Mouse (Mus musculus): Measurements from ENCODE around the gene Lgr5. TPM values are rescaled to one million over a fixed set of nuclear protein-coding genes. Genes with fewer than 3 reads are reported as not detected.

Gene Lgr5
- total RNA-seq, 2 experiments from 2014 or later, result 0.14 TPM; not detected in 1

DNA sequence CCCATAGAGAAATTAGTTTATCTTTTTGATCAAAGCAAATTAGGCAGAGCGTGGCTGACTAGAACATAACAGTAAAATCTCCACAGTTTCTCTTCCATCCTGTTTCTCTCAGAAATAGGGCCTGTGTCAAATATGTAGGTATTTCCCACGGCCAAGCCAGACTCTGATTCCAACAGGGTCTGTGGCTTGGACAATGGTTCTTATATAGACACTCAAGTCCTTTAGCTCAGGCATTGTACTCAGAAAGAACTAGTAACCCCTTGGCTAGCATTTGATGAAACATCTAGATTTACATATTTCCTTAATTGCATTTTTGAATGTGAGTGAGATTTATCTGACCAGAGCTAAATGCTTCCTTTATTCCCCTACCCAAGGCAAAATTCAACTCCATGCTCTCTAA, 17.0 kb downstream of the Lgr5 start:
- no peak for DNase-seq (ENCODE audit: low spot score)

DNA sequence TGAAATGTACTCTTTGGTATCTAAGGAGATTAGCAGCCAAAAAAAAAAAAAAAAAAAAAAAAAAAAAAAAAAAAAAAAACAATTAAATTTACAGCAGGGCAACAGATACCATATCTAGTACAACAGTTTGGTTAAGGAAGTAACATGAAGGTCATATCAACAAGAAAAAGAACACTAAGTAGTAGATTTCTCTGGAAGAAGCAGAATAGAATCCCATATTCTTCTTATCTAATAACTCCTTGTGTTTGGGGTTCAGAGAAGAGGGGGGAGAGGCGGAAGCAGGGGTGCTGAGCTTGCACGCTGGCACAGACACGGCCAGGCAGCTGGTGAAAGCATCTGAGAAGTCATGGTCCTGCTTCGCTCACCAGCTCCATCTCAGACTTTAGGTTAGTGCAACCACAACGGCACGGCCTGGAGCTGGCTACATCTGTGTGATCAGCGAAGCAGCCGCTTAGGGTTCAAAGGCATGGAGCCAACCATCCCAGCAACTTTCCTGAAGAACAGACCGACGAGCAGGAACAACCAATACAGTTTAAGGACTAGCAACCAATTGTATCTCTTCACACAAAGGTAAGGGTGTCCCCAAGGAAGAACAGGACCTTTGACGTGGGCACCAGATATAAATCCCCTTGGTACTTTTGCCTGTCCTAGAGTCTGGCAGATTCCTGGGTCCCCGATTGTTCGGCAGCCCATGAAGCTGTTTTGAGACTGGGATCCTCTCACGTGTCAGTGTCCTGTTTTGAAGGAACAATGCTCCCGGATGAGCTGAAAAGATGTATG, 17.7 kb downstream of the Lgr5 start, which contains the start of gene A930009A15Rik:
TSS of gene A930009A15Rik (plus strand) at position 275 of the 780 bp plus-strand sequence.
- no peak for DNase-seq (ENCODE audit: low spot score)

DNA sequence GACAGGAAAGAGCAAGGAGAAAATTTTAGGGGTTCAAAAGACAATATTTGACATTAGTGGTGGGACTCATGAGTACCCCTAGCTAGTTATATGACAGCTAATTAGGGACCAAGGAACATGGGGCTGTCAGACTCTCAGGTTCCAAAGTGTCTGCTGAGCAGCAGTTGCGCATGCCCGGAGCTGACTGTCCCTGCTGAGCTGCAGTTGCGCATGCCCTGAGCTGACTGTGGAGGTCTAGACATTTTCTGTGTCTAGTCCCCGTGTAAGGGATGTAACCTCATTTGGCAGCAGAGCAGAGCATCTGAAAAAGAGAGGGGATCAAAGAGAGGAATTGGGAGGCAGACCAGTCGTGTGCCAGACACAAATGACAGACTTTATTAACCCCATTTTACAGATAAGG, 23.6 kb downstream of the Lgr5 start:
- no peak for DNase-seq (ENCODE audit: low spot score)

DNA sequence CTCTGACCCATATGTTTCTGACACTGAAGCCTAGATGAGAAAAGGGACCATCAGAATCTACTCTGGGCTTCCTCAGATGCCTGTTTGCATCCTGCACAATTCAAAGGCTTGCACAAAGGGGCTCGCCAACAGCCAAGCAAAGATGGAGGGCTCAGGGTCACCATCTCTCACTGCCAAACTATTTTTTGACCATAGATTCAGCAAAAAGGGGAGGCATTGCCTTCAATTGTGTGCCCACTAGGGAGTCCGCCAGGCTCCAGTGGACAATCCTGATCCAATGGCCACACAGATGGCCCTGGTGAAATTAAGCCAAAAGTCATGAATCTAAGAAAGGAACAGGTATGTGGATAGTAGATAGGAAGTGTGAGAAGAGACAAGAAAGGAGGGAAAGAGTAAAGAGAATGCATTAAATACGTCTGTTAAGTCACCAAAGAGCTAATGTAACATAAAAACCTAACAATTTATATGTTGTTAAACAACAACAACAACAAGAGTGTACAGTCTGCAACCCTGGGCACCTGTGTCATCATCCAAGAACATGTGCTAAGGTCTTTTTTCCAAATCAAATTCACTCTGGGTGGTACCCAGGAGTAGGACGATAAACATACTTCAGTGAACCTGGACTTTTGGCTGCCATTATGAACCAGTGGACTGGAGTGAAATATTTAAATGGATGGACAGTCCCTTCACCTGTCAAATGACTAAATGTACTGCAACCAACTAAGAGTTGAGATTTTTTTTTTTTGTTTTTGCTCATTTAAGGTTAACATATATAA, 24.5 kb downstream of the Lgr5 start:
- no peak for DNase-seq (ENCODE audit: low spot score)

DNA sequence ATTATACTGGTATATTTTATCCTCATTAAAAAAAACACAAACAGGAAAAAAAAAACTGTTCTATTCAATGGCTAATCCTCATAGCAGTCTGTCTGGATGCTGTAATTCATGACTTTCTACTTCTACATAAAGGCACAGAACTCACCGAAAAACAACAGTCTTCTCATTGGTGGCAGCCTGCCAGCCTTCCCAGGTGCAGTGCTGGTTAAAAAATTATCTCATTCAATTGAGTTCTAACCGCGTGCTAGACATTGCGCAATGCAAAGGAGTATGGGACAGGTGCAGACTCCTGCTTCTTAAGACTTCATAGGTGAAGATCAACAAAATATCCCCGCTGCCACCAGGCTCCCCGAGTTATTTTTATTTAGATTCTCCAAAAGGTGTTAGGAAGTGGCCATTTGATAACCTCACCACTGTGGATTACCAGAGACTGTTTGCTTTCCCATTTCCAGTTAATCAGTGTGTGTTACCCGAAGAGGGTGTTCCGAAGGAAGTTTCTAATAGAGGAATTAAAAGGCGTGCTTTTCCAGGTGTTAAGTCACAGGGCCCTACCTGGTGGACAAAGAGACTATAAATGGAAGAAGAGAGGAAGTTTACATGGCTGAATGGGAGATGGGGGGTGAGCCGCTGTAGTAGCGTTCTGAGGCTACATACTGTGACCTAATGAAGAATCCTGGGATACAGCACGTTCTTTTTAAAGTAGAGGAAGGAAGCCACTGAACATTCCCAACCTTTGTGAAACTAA, 26.3 kb downstream of the Lgr5 start:
- no peak for DNase-seq (ENCODE audit: low spot score)

DNA sequence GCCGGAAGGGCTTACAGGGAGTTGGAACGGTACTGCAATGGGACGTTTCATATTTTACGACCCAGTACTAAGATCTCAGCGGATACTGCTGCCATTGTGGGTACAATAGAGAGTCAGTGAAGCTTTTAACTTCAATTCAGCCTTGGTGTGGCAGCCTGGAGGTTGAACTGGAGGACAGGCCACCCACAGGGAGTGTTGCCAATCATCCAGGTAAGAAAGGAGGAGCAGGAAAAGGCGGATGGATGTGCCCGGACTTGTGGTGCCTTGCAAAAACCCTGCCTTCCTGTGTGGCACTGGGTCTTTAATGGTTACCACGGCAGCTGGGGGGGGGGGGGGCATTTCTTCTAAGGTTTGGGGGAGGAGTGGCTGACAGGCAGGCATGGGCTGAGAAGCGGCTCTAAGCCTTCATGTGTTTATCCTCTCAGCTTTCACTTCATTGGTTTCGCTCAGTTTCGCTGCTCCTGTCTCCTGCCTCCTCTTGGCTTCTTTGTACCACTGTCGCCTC, 30.8 kb downstream of the Lgr5 start:
- DNase-seq (ENCODE audit: low spot score), result no peak

DNA sequence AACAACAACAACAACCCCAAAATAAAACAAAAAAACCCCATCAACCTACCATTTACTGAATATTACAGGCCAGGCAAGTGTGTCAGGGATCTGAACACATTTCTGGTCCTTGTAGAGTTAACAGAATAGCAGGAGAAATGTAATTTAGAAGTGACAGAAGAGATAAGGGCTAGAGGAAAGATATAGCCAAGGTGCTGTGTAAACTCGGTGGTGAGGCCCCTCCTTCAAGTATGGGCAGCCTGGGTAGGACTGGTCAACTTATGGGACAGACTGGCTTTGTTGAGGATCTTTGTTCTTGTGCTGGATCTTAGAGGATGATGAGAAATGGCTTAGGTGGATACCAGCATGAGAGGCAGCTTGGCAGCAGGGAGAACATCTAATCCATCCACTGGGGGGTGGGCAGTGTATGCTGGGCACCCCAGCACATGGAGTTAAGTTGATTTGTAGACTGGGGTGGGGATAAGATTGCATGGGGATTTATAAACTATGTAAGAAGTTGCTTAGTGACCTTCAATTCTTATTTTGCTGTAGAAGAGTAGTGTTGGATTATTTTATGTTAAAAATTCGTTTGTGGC, 32.3 kb downstream of the Lgr5 start:
- no peak for DNase-seq (ENCODE audit: low spot score)

DNA sequence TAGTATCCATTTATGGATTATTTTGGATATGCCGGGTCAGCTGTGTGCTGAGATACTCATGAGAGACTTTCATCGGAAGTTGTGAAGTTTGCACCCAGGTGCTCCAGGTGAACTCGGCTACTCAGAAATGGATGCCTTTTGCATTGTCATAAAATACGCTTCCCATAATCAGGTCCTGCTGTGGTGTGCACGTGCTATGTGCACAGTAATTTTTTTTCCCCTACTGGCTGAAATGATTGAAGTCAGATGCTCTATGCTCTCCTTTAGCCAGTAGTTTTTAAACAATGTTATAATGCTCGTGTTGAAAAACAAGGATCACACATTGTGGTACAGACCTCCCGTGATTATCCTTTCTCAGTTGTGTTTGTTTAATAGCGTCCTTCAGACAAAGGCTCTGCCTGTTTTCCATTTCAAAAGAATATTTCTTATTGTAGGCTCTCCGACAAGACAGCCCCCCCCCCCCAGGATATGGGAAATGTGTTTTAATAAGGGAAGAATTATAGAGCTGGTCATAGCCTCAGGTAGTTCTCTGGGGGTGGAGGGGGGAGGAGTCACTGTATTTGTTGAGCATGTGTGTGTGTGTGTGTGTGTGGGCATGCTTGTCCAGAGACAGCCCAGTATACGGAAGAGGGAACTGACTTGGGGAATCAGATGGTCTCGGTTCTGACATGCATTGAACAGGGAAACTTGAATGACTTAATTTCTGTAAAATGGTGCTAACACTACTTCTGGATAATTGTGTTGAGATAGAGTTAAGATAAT, 34.0 kb downstream of the Lgr5 start:
- no peak for DNase-seq (ENCODE audit: low spot score)

DNA sequence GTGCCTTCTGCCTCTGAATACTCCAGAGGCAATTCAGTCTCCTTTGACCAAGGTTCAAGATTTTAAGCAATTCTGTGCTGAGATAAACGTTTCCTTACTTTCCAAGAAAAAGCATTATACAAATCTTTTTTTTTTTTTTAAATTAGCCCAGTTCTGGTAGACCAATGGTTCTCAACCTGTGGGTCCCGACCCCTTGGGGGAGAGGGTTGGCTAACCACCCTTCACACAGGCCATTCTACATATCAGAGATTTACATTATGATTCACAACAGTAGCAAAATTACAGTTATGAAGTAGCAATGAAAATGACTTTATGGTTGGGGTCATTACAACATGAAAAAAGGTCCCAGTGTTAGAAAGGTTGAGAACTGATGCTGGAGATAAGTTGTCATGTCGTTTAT, 36.5 kb downstream of the Lgr5 start:
- no peak for DNase-seq (ENCODE audit: low spot score)

DNA sequence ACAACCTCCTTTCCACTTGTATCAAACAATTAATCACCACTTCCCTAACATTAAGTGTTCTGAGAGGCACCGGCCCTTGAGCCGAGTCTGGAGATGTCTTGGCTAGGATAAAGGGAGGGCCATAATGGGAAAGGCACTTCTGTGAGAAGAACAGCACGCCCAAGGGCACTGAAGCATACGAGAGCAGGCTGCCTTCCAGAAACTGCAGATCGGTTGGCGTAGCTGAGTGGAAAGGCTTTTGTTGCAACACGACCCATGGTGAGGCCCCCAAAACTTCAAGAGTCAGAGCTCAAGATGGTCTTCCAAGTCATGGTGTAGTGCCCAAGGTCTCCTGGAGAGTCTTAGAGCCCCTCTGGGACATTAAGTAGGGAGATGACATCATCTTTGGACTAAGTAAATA, 37.3 kb downstream of the Lgr5 start:
- DNase-seq (ENCODE audit: low spot score), result no peak

DNA sequence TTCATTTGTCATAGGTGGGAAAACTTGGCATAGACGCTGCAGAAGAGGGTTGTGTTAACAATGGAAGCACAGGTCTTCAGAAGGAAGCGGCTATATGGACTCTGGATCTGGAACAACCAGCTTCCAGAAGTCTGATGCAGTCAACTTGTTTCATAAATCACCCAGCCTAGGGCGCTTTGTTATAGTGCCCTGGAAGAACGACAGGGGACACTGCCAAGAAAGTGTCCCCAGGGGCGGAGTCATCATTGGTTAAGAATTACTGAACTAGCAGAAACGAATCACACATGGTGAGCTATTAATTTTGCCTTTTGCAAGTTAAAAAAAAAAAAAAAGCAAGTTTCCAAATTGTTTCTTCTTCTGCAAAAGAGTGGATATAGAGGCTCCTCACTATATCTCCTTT, 44.7 kb downstream of the Lgr5 start:
- DNase-seq (ENCODE audit: low spot score), result no peak

DNA sequence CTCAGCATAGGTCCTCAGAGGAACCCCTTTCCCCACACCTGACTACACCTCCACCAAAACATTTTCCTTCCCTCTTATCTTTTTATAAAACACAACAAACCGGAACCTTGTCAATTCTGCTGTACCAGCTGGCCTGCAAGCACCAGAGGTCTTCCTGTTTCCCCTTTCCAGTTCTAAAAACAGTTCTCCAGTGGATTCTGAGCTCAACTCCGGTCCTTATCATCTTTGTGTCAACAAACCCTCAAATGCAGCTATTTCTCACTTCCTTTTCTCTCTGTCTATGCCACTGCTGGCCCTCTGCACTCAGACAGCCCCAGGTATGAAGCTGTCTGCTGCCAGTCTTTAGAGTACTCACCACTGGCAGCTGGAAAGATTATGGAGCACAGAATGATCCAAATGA, 56.8 kb downstream of the Lgr5 start:
- no peak for DNase-seq (ENCODE audit: low spot score)

DNA sequence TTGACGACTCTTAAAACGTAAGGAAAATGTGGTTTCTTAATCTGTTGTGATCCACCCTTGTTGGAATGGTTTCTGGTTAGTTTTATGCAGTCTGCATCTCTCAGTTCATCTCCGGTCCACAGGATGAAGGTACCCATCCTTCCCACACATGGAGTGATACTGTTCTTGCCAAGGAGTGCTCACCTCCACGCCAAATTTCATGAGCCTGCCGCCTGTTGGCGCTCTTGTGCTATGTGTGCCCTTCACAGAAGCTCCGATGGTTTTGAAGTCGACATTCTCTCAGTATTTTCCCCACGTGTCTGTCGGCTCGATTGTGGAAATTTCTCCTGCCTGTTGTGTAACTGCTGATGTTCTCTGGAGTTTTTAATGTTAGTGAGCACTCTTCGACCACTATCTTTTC, 57.8 kb downstream of the Lgr5 start:
- no peak for DNase-seq (ENCODE audit: low spot score)

DNA sequence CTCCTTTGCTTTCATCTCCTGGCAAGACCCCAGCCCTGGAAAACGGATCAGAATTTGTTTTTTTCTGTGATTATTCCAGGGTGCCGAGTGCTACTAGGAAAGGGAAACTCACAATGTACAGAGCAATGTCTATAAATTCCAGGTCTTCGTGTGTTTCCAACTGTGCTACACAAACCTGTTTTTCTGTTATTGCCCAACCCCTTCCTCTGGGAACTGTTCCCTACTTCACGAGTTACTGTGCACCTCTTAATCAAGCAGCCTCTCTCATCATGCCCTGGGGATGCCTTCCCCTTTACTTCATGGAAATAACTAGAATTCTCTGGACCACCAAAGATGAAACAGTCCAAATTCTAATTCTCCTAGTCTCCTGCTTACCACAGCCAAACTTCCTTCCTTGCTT, 58.7 kb downstream of the Lgr5 start:
- DNase-seq (ENCODE audit: low spot score), result no peak

DNA sequence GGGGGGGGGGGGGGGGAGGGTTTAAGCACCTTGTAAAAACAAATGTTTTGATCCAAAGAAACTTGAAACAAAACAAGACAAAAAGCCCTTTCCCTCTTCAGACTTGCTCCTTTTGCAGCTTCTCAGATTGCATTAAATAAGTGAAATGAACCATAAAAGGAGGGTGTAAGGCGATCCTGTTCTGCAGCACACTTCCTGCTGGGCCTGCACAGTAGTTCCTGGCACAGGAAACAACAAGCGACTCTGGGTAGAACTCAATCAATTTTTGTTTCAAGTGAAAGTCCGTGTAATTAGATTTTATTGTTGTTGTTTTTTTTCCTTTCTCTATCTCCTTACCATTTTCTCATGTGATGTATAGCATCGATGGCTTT, 66.5 kb downstream of the Lgr5 start:
- DNase-seq (ENCODE audit: low spot score), result no peak

DNA sequence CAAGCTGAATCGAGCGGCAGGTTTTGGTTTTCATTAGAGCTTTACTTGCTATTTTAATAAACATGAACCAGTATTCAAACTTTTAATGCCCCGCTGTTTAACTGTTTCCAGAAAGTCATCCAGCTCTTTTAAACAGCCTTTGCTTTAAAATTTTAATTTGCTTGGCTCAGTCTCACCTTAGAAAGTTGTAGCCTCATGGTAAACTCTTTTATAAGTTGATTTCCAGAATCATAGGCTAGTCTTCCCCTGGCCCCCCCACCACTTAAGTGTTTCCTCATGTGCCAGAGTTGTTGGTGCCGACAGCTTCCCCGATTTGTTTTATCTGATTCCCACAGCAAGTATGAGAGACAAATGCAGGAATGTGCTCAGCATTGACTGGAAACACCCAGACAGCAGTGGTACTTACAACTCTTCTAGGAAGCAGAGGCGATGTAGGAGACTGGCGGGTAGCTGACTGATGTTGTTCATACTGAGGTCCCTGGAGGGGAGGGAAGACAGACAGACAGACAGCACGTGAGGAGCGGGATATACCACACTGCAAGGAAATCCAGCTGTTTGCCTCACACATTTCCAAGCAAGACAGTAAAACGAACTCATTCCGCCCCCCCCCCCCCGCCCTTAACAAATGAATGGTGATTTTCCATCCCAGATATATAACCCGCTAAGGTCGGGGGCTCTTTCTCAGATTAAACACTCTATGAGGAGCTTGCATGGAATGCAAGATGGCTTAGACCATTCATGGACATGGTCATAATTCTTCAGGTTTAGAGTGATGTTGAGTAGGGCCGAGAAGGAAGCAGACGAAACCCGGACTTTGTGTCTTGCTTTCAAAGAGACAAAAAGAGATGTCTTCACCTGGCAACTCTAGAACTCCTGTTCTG, 67.1 kb downstream of the Lgr5 start:
- DNase-seq (ENCODE audit: low spot score), result no peak

DNA sequence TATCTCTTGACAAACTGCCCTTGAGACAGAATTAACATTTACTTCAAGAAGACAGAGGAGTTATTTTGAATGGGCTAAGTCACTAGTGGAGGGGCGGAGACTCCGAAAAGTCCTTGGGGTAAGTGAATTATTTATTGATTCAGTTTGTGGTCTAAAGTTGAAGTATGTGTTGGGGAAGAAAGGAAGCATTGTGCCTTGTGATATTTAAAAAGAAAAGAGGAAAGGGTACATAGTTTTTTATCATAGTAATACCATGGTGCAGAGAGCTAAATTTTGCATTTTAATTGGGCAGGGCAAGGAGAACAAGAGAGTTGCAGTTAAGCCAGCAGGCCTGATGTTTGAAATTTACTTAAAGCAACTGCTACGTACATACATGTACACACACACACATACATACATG, 68.7 kb downstream of the Lgr5 start:
- no peak for DNase-seq (ENCODE audit: low spot score)

DNA sequence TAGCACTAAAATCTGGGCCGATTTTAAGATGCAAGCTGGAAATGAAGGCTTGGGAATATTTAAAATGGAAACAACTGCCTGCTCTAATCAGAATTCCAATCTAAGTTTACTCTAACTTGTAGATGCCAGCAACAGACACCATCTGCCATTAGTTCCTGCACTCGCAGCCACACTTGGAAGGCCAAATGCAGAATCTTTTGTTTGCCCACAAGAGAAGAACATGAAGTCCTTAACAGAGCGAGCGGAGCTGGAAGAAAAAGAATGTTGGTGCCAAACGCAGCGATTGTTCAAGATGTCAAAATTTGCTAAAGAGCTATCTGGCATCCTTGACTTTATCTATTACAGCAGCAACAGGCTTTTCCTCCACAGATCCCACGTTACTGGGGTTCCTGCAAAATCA, 72.1 kb downstream of the Lgr5 start:
- no peak for DNase-seq (ENCODE audit: low spot score)

DNA sequence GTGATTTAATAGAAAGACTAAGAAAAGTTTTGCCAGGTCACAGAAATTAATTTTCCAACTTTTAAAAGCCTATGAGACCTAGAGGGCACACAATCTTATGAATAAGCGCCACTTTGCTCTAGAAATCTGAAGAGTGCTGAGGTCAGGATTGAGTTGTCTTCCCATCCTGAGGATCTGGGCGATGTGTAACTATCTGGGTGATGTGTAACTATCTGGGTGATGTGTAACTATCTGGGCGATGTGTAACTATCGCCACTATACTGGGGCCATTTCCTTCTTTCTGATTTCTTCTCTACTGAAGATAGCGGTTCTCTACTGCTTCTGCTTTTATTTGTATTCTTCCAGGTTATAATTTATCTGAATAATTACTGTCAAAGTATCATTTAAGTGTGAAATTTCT, 76.6 kb downstream of the Lgr5 start:
- no peak for DNase-seq (ENCODE audit: low spot score)

DNA sequence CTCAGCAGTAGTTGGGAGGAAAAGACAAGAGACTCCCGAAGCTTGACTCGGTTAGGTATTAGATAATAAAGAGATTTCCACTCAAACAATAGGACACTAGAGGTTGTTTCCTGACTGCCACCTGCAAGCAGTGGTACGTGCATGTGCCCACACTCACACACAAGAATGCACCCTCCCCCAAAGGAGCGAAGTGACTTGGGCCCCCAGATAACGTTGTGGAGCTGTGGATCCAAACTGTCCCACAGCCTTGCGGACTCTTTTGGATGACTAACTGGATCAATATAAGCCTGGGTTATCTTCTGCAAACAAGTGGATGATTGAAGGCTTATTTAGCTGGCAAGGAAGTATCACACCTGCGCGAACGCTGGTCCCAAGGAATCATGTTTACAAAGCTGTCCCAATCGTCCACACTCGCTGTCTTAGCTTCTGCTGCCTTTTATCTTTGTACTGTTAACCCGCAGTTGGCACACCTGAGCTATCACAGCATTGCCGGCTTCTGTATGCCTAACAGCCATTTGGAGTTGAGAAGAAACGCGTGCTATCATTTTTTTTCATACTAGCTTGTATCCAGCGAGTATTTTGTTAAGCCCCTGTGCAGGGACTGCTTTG, 81.8 kb downstream of the Lgr5 start:
- no peak for DNase-seq (ENCODE audit: low spot score)

Data from gastrocnemius, adult 18-20 months (tissue).